Mouse (Mus musculus) lung, postnatal 0 days (tissue): ENCODE data around the gene Grcc10. TPM values are rescaled to one million over a fixed set of nuclear protein-coding genes. Genes with fewer than 3 reads are reported as not detected.

Source experiments
- ATAC-seq: fragments of 200-750 bp; cut with Nextera tagmentation; 2 replicates; pipeline ENCODE4 v1.8.0; 2017; ENCODE audit warnings: moderate library complexity
- DNase-seq: peaks from one replicate; pipeline ENCODE4 v3.0.0-alpha.2; 2016; ENCODE audit warnings: low spot score
- H3K27ac ChIP-seq: fragments of 300-500 bp; sonication (generic); 2 replicates; pipeline ENCODE4 v1.5.1; 2014; ENCODE audit warnings: antibody characterized with exemption, mild to moderate bottlenecking, low read length, mixed read lengths
- H3K27me3 ChIP-seq: fragments of 300-500 bp; sonication (generic); replicated peaks from 2 replicates; pipeline ENCODE4 v1.6.1; 2014; ENCODE audit warnings: low read length, mixed read lengths; ENCODE audit not compliant: insufficient read depth
- H3K36me3 ChIP-seq: fragments of 300-500 bp; sonication (generic); 2 replicates; pipeline ENCODE4 v1.6.1; 2014; ENCODE audit warnings: low read length, mixed read lengths; ENCODE audit not compliant: insufficient read depth
- H3K4me1 ChIP-seq: fragments of 300-500 bp; sonication (generic); 2 replicates; pipeline ENCODE4 v1.6.1; 2014; ENCODE audit warnings: antibody characterized with exemption, low read depth, low read length, mixed read lengths; ENCODE audit not compliant: insufficient read depth
- H3K4me2 ChIP-seq: fragments of 300-500 bp; sonication (generic); replicated peaks from 2 replicates; pipeline ENCODE4 v1.6.1; 2014; ENCODE audit warnings: low read depth, mild to moderate bottlenecking, low read length, moderate library complexity, mixed read lengths
- H3K4me3 ChIP-seq: fragments of 300-500 bp; sonication (generic); 2 replicates; pipeline ENCODE4 v1.5.1; 2014; ENCODE audit warnings: low read depth, low read length
- H3K9ac ChIP-seq: fragments of 300-500 bp; sonication (generic); replicated peaks from 2 replicates; pipeline ENCODE4 v1.6.1; 2014; ENCODE audit warnings: low read depth, mild to moderate bottlenecking
- H3K9me3 ChIP-seq: fragments of 300-500 bp; sonication (generic); 2 replicates; pipeline ENCODE4 v1.6.1; 2016; ENCODE audit warnings: low read length, mixed read lengths
- CTCF ChIP-seq: IDR thresholded peaks from 2 replicates; pipeline ENCODE4 v1.5.1; 2016; ENCODE audit warnings: antibody characterized with exemption, mild to moderate bottlenecking
- EP300 ChIP-seq: IDR thresholded peaks from 2 replicates; pipeline ENCODE4 v1.6.1; 2016; ENCODE audit warnings: antibody characterized with exemption, mild to moderate bottlenecking, control low read depth
- WGBS: fragments of 180-500 bp; shearing (Covaris S2); extraction: QIAGEN DNeasy Blood & Tissue Kit; methylation state at CpG from one replicate; pipeline ENCODE4 v1.1.7; 2014; 5-methylcytosine and 5-hydroxymethylcytosine counted together
- microRNA counts: library from miRNA; unstranded; fragments of <30 nt; microRNA quantifications from one replicate; lab custom pipeline; 2015
- microRNA-seq: library from miRNA; unstranded; fragments of <30 nt; microRNA quantifications from one replicate; pipeline ENCODE4, GENCODE M21; 2016
- polyA plus RNA-seq: library from polyadenylated mRNA; unstranded; fragments of >200 nt; fragmentation: Nextera tagmentation; extraction: Ambion mirVana; gene quantifications from 2 replicates; pipeline ENCODE4 v1.2.1, GENCODE M21; 2015

The Grcc10 gene
- polyA plus RNA-seq, 1 experiment from 2014 or later: 332 TPM

DNA sequence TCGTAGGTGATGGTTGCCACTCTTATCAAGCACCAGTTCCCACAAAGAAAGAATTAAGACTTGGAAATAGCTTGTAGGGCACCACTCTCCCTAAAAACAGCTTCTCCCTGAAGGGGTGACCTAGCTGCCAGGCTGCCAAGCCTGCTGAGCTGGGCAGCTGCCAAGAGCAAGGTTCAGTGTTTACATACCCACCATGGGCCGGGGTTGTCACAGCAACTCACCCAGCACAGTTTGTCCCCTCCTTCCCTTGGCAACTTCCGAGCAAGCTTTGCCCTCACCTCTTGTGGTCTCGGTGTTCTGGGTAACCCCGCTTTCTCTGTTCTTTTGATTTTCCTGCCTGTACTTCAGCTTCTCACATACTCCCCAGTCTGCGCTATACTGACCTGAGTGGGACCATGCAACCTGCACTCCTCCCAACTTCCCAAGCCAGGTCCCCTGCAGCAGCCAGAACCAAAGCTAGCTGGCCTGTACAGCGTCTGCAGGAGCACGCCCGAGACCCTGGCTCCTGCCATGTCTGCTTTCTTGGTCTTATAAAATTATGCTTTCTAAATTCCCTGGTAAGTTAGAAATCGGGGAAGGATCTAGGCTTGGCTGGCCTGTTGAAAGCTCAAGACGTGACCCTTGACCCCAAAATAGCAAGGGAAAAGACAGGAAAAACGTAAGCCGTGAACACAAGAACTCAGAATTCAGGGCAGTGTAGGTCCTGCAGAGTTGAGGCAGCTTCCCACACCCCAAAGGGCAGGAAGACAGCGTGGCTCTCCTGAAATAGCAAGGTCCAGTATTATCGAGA lies 46.8 kb downstream of the Grcc10 start:
- no peaks in the 10 kb centered on the region for H3K9me3 ChIP-seq
- H3K4me2 ChIP-seq: no peak overlapping the region
- peak overlapping the region; percentile 86 for H3K27ac ChIP-seq
- DNase-seq (peak; percentile 88), ATAC-seq (peak; percentile 92)
- peaks cover 4% of the 10 kb centered on the region; the same call in 1 of the 2 replicates for H3K36me3 ChIP-seq
- peaks cover 14% of the 10 kb centered on the region; the same call in 1 of the 2 replicates for H3K4me1 ChIP-seq
- no peaks in the 10 kb centered on the region for H3K27me3 ChIP-seq
- TF ChIP-seq CTCF: no peak
- peak; percentile 41; the same call in 1 of the 2 replicates for TF ChIP-seq EP300
- 49% methylated on average over 15 of the region's 15 CpGs for WGBS
- H3K9ac ChIP-seq: no peak overlapping the region
- H3K4me3 ChIP-seq: no peak overlapping the region

DNA sequence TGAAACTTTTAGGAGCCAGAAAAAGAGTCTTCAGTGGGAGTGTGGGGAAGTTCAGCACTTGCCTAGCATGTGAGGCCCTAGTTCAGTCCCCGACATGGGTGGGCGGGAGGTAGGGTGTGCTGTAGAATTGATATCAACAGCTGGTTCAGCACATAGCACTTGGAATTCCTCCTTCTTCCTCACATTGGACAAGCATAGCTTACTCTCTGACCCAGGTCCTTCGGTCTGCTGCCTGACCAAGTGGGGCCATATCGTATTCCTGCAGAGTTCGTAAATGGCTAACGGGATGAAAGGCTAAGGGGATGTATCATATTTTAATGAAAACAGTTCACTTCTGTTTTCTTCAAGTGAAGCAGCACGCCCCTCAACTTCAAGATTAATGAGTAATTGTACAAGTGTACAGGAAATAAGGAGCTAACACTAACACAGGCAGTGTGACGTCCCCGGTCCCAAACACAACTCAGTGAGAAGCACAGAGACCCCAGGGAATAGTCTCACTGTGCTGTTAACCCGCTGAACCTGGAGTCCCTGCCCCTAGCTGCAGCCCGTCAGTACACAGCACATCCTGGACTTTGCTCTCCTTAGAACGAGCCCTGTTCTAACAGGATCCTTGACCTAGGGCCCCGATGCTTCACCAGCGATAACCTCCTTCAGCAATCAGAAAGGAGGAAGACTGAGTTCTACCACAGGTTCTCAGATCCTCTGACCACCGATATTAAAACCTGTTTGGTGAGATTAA lies 47.8 kb downstream of the Grcc10 start:
- no peak overlapping the region for H3K4me3 ChIP-seq
- no peaks in the 10 kb centered on the region for H3K27me3 ChIP-seq
- peaks cover 14% of the 10 kb centered on the region; the same call in 1 of the 2 replicates for H3K4me1 ChIP-seq
- H3K9ac ChIP-seq: no peak overlapping the region
- peak; percentile 47 for DNase-seq
- peak; percentile 56 for ATAC-seq
- WGBS: 36% methylated on average over 15 of the region's 15 CpGs
- H3K9me3 ChIP-seq: no peaks in the 10 kb centered on the region
- no peak overlapping the region for H3K4me2 ChIP-seq
- no peak for TF ChIP-seq CTCF
- peak overlapping the region; percentile 86 for H3K27ac ChIP-seq
- H3K36me3 ChIP-seq: no peaks in the 10 kb centered on the region

DNA sequence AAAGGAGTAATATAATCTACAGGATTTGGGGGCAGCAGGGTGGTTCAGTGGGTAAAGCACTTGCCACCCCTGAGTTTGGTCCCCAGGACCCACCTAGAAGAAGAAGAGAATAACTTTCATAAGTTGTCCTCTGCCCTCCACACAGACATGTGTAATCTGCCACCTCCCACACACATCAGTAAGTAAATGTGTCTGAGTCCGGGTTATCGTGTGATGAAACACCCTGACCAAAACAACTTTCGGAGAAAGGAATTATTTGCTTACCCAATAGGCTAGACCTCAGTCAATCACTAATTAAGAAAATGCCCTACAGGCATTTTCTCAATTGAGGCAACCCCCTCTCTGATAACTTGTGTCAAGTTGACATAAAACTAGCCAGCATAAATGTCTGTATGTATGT lies 50.7 kb downstream of the Grcc10 start:
- ATAC-seq (no peak), DNase-seq (no peak)
- Histone ChIP-seq H3K27me3 (no peaks in the 10 kb centered on the region), H3K4me1 (peaks cover 14% of the 10 kb centered on the region; the same call in 1 of the 2 replicates), H3K4me2 (no peak overlapping the region), H3K4me3 (no peak overlapping the region), H3K9me3 (no peaks in the 10 kb centered on the region), H3K27ac (no peak overlapping the region), H3K36me3 (no peaks in the 10 kb centered on the region), H3K9ac (no peak overlapping the region)
- 80% methylated on average over 3 of the region's 3 CpGs for WGBS
- TF ChIP-seq EP300 (no peak), CTCF (no peak)

MicroRNAs within 50 kb of the gene (microRNA counts, 519-probe panel; counts per million panel counts)
- 6,059 counts per million, percentile 79 among the panel's probes with 10 or more counts for microRNA mmu-miR-141 (lab: Ali Mortazavi, UCI)
- 6,320 counts per million, percentile 83 among the panel's probes with 10 or more counts for microRNA mmu-miR-200c (lab: Ali Mortazavi, UCI)

Small RNA genes within 50 kb of the gene (microRNA-seq; reads per million reads assigned to microRNA genes)
- 2,103 reads per million, percentile 83 among the genes with 10 or more reads in this experiment for gene Mir141
- 13,072 reads per million, percentile 95 among the genes with 10 or more reads in this experiment for gene Mir200c

Other genes starting within 250 kb of the Grcc10 start
- 1.5 and 2.2 TPM in 2 replicates for gene C1rl, start 248.3 kb downstream of the Grcc10 start, polyA plus RNA-seq
- gene C1ra, start 229.0 kb downstream of the Grcc10 start, polyA plus RNA-seq: 23.2 and 24.7 TPM in 2 replicates
- gene C1s1, start 199.0 kb downstream of the Grcc10 start, polyA plus RNA-seq: 18.7 and 18.8 TPM in 2 replicates
- 0.06 TPM in 1 of 2 replicates, not detected in the other for gene C1rb, start 171.1 kb downstream of the Grcc10 start, polyA plus RNA-seq
- gene C1s2, start 105.3 kb downstream of the Grcc10 start, polyA plus RNA-seq: 0.12 TPM in 1 of 2 replicates, not detected in the other
- 67.3 and 74.2 TPM in 2 replicates for gene Lpcat3, start 78.3 kb downstream of the Grcc10 start, polyA plus RNA-seq
- gene Emg1, start 29.2 kb downstream of the Grcc10 start, polyA plus RNA-seq: 83.1 and 86.7 TPM in 2 replicates
- 162 and 169 TPM in 2 replicates for gene Phb2, start 29.0 kb downstream of the Grcc10 start, polyA plus RNA-seq
- gene Ptpn6, start 2.7 kb downstream of the Grcc10 start, polyA plus RNA-seq: 24.0 and 27.8 TPM in 2 replicates
- not detected in 2 replicates for gene Gm45234, start 14.6 kb upstream of the Grcc10 start, polyA plus RNA-seq
- 9.6 and 11.2 TPM in 2 replicates for gene Atn1, start 15.2 kb upstream of the Grcc10 start, polyA plus RNA-seq
- gene Eno2, start 28.3 kb upstream of the Grcc10 start, polyA plus RNA-seq: 1.2 and 1.5 TPM in 2 replicates
- 26.7 and 34.0 TPM in 2 replicates for gene Lrrc23, start 38.4 kb upstream of the Grcc10 start, polyA plus RNA-seq
- gene Spsb2, start 67.3 kb upstream of the Grcc10 start, polyA plus RNA-seq: 27.6 and 33.7 TPM in 2 replicates
- 186 and 187 TPM in 2 replicates for gene Tpi1, start 72.9 kb upstream of the Grcc10 start, polyA plus RNA-seq
- 53.6 and 54.3 TPM in 2 replicates for gene Usp5, start 88.1 kb upstream of the Grcc10 start, polyA plus RNA-seq
- gene Cdca3, start 88.2 kb upstream of the Grcc10 start, polyA plus RNA-seq: 8.2 and 11.8 TPM in 2 replicates
- gene Gnb3, start 98.9 kb upstream of the Grcc10 start, polyA plus RNA-seq: 0.24 and 0.26 TPM in 2 replicates
- 8.4 and 9.3 TPM in 2 replicates for gene P3h3, start 116.4 kb upstream of the Grcc10 start, polyA plus RNA-seq
- gene Gpr162, start 122.6 kb upstream of the Grcc10 start, polyA plus RNA-seq: 0.20 and 0.26 TPM in 2 replicates
- 0.07 and 0.10 TPM in 2 replicates for gene Cd4, start 146.8 kb upstream of the Grcc10 start, polyA plus RNA-seq
- 2.3 TPM in 2 replicates for gene Lag3, start 170.3 kb upstream of the Grcc10 start, polyA plus RNA-seq
- 533 and 563 TPM in 2 replicates for gene Ptms, start 178.7 kb upstream of the Grcc10 start, polyA plus RNA-seq
- gene Mlf2, start 190.0 kb upstream of the Grcc10 start, polyA plus RNA-seq: 289 and 300 TPM in 2 replicates
- 112 and 118 TPM in 2 replicates for gene Cops7a, start 224.2 kb upstream of the Grcc10 start, polyA plus RNA-seq